Mouse (Mus musculus) liver, adult (tissue): ENCODE measurements around the gene Phgr1.

ENCODE experiments used
- GATA4 ChIP-seq: IDR thresholded peaks from 2 replicates; pipeline ENCODE4 v1.6.1; 2014; ENCODE audit warnings: mild to moderate bottlenecking, low read length; ENCODE audit not compliant: insufficient replicate concordance

Gene Phgr1

DNA sequence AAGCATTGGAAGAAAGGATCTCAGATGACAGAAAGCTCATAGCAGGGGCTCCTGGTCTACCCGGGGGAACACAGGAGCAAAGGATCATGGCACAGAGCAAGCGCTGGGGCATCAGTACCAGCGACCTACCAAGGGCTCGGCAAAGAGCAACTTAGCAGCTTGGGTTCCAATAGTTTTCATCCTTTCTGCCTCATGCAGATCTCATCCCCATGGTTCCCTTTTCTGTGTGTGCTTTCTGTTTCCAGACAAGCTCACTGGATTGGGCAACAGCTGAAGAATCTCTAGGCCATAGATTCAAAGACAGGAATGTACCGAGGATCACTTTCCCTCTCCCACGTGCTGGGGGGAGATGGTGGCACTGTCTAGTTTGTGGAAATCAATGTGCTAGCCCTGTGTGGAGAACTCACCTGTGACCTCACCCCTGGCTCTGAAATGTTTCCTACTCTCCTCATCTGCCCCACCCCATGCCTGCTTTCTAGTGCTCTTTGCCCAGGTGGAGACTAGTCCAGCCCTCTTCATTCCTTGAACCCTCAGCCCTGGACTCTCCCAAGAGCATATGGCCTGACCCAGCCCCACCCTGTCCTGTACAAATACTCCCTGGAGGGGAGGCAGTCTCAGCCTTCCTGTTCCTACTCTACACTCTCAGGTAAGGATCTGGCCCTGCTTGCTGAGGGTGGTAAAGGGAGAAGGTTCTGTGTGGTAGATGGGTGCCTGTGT, at the start of gene Phgr1:
Gene Phgr1 (plus strand): TSS at position 612 of the 717 bp plus-strand sequence.
- TF ChIP-seq GATA4, result no peak

- no peak for TF ChIP-seq GATA4
These were observed 48.7 kb upstream of the Phgr1 start for GRCm38 (mm10) chr2:118723693-118724486.

DNA sequence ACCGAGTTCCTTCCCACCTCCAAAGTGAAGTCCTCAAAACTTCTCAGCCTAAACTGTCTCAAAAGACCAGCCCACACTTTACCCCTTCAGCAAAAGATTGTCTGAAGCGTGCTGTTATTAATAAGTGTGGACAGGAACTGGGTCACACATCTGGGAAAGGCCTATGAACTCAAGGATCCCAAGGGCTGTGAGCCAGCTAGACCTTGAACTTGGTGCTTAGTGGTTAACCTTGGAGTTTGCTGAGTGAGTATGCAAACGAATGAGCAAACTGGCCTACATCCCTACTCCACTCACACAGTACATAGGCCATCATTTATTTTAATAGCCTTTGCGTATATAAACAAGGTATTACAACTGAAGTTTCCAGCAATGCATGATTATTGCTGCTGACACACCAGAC, 47.1 kb upstream of the Phgr1 start:
- no peak for TF ChIP-seq GATA4

GRCm38 (mm10) chr2:118726873-118727272, 45.7 kb upstream of the Phgr1 start:
- no peak for TF ChIP-seq GATA4

GRCm38 (mm10) chr2:118727911-118728310, 44.7 kb upstream of the Phgr1 start:
- no peak for TF ChIP-seq GATA4

DNA sequence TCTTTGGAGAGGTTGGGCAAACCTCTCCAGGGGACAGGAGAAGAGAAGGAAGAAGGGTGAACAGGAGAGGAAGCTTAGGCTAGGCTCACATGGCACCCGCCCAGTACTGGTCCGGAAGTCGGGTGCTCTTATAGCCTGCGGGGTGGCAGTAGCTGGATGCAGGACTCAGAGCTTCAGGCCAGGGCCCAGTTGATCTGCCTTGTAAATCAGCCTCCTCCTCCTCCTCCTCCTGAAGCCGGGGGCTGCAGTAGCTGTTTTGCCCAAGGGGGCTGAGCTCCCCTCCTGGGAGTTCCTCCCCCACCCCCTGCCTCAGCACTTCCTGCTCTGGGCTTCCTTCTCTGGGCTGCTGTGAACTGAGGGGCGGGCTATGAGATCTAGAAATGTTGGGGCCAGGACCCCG, 44.2 kb upstream of the Phgr1 start, which contains the start of gene Plcb2:
Gene Plcb2 (minus strand): TSS at position 102 of the 400 bp plus-strand sequence.
- no peak for TF ChIP-seq GATA4

- TF ChIP-seq GATA4, result no peak
These were observed 43.4 kb upstream of the Phgr1 start for GRCm38 (mm10) chr2:118729194-118729593.

DNA sequence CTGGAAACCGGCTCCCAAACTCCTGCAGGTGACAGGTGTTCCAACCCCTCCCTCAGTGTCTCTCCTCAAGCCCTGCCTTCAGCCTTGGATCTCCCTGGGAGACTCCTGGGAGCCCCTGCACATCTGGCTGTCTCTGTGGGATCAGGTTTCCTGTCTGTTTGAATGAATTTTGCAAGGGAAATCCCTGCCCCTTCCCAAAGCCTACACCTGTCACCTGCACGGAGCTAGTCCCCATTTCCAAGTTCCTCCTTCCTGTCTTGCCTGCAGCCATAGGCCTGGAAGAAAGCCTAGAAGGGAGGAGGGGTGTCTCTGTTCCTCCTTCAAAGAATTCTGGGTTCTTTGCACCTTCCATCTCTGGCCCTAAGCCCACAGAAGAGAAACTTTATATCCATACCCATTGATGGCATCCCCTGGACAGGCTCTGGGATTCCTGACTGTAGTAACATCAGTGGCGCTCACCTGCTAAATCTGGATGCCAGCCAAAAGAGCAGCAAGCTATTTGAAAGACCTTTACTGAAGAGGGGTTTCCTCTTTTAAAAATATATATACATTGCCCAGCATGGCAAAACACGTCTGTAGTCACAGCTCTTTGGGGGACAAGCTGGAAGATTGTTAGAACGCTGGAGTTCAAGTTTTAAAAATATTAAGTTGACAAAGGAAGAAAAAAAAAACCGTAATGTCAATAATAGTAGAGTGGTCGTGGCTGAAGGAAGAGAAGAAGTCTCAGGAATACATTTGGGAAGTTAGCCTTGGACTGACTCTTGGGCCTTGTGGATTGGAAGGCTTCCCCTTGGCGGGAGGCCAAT, 42.5 kb upstream of the Phgr1 start:
- no peak for TF ChIP-seq GATA4

- no peak for TF ChIP-seq GATA4
These were observed 42.0 kb upstream of the Phgr1 start for GRCm38 (mm10) chr2:118730622-118730915.

GRCm38 (mm10) chr2:118731981-118732380, 40.6 kb upstream of the Phgr1 start:
- TF ChIP-seq GATA4, result no peak

DNA sequence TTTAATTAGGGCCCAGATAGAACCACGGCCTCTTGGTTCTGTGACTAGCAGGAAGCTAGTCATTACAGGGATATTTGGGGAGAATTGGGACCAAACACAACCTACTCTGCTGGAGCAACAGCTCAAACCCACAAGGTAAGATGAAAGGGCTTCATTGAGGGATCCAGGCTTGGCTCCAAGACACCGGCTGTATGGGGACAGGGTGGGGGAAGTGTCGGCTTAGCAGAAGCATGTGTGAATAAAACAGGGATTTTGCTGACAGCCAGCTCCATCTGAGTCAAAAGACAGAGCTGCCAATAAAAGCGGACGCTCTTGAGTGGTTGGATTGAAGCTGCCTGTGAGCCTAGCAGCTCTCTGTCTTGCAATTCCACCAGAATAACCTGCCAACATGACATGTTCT, 39.2 kb upstream of the Phgr1 start:
- TF ChIP-seq GATA4, result no peak

DNA sequence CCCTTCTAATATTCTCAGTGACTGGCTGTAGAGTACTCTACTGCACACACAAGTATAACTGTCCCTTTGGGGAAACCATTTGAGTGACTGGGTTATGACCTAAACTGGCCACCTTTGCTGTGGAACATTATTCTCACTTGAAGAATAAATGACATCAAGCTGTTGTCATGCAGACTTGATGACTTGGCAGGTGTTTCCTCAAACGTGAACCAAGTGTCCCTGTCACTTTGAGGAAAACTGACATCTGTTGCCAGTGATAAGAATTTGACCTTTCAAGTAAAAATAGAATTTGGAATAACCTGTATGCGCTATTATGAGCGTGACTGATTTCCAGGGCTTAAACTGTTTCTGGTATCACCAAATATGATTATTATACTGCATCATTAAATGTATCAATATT, 32.2 kb upstream of the Phgr1 start:
- TF ChIP-seq GATA4, result no peak

- TF ChIP-seq GATA4, result no peak
These were observed 31.4 kb upstream of the Phgr1 start for GRCm38 (mm10) chr2:118741183-118741582.

GRCm38 (mm10) chr2:118743261-118743943, 29.2 kb upstream of the Phgr1 start:
- TF ChIP-seq GATA4, result no peak

DNA sequence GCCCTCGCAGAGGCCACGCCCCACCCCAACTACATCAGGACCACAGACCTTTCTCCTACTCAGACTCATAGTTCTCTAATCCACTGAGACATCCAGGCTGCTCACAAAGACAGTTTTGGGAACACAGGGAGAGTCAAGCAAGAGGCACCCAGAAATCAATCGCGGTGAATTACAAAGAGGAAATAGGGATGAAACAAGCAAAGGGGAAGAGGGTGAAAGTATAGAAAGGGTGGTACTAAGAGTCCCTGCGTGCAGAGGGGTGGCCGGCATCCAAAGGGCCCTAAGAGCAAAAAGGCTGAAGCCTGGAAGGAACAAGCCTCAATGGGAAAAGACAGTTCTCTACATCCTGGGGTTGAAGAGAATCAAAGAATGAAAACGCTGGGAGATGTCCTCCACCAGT, 27.9 kb upstream of the Phgr1 start:
- no peak for TF ChIP-seq GATA4

DNA sequence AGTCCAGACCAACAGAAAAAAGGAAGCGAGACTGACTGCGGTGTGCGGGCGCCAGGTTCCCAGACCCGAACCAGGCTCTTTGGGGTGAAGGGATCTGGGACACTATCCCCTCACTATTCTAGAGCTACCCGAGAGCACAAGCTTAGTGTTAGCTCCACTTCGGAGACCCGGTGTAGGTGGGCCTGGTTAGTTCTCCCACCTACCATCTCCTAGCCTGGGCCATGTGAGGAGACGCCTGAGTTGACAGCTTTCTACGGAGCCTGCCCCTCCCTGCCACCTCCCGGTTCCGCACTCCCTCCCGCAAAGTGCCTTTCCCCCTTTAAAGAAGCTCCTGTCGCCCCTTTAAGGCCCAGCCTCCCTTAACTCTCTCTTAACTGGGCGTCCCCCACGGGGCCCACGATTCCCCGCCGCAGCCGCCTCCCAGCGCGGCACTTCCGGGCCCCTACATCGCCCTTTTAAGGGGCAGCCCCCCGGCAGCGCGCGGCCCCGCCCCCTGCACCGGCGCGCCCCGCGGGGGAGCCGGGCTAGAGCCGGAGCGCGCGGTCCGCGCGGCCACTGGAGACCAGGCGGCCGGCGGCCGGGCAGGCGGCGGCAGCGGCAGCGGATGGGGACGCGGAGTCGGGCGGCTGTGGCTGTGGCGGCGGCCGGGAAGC, 27.2 kb upstream of the Phgr1 start, which contains the start of gene Inafm2:
Gene Inafm2 (plus strand): TSS at position 527 of the 653 bp plus-strand sequence.
- TF ChIP-seq GATA4, result no peak; the same call in 1 of the 2 replicates
